Mouse (Mus musculus): ENCODE data around the gene Adipoq. TPM values are rescaled to one million over a fixed set of nuclear protein-coding genes. Genes with fewer than 3 reads are reported as not detected.
A peak's percentile ranks its signal among the peaks of the same experiment; 100 is the strongest.
"Not testable (repeated sequence)": the region's sequence is repeated elsewhere in the genome, so short reads cannot be mapped to it uniquely, and the experiment has no call there.

Adipoq gene
- total RNA-seq (2014; rRNA removed): 0.87 and 1.2 TPM in 2 replicates
- 0.09 TPM in 1 of 2 replicates, not detected in the other for polyA plus RNA-seq (2012; rRNA removed)

DNA sequence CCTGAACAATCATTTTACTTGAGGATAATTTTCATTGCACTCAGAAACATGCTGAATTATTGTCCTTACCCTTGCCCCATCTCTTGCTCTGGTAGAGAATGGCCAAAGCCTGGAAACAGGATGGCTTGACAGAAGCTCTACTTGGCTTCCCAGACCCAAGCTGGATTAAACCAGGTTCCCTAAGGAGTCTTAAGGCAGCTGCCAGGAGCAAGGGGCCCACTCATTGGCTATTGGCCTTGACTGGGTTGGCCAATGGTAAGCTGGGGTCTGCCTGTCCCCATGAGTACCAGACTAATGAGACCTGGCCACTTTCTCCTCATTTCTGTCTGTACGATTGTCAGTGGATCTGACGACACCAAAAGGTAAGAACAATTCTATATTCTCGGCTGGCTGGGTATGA lies at the start of gene Adipoq:
TSS of gene Adipoq (plus strand) at position 257 of the 400 bp plus-strand sequence.
- Histone ChIP-seq H3K4me1 (ENCODE audit: control insufficient read depth, insufficient read depth, low read length) (peaks cover 21% of the 10 kb centered on the region), H3K4me3 (ENCODE audit: insufficient read depth, low read depth, low read length) (no peak within 1 kb of the TSS), H3K36me3 (ENCODE audit: control insufficient read depth, insufficient read depth, low read length) (no peaks in the 10 kb centered on the region), H3K79me2 (ENCODE audit: control insufficient read depth, insufficient read depth, low read length) (no peaks in the 10 kb centered on the region), H3K27ac (replicated peaks; ENCODE audit: insufficient read depth, low read depth, low read length) (no peak within 1 kb of the TSS), H3K27me3 (ENCODE audit: control insufficient read depth, insufficient read depth, low read length) (no peaks in the 10 kb centered on the region), H3K9ac (ENCODE audit: low read depth, low read length) (no peak within 1 kb of the TSS)
- no peak for DNase-seq (ENCODE audit: extremely low read depth, low read depth, low spot score)
- WGBS: 95% methylated on average over 3 of the region's 3 CpGs
- TF ChIP-seq CTCF (IDR thresholded peaks at IDR 0.05; ENCODE audit: low read depth, low read length) (no peak), POLR2A (IDR thresholded peaks at IDR 0.05; ENCODE audit: extremely low read depth, insufficient read depth, low read length) (no peak)

DNA sequence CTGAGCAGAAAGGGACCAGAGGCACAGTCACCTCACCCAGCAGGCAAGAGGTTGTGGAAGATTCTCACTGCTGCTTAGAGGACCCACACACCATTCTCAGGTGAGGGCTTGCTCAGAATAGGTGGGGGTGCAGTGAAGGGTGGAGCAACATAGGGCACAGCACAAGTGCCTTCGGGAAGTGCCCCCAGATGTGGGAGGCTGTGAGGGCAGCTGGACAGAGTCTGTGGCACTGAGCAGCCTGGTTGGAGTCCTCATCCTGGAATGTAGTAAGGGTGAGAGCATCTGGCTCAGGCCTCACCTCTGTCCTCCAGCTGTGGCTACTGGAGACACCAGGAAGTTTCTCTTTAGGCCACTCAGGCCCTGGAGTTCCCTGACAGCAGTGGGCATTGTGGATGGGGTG lies 49.5 kb upstream of the Adipoq start:
- DNase-seq (ENCODE audit: extremely low read depth, low read depth, low spot score); H3K79me2 ChIP-seq (ENCODE audit: control insufficient read depth, insufficient read depth, low read length); H3K9ac ChIP-seq (ENCODE audit: low read depth, low read length); H3K4me1 ChIP-seq (ENCODE audit: control insufficient read depth, insufficient read depth, low read length); H3K27ac ChIP-seq (replicated peaks; ENCODE audit: insufficient read depth, low read depth, low read length); H3K27me3 ChIP-seq (ENCODE audit: control insufficient read depth, insufficient read depth, low read length); H3K36me3 ChIP-seq (ENCODE audit: control insufficient read depth, insufficient read depth, low read length); H3K4me3 ChIP-seq (ENCODE audit: insufficient read depth, low read depth, low read length): not testable (repeated sequence)
- 89% methylated on average over 1 of the region's 1 CpGs for WGBS

GRCm38 (mm10) chr16:23097290-23098104 lies 48.8 kb upstream of the Adipoq start:
- not testable (repeated sequence) for H3K36me3 ChIP-seq (ENCODE audit: control insufficient read depth, insufficient read depth, low read length); H3K4me3 ChIP-seq (ENCODE audit: insufficient read depth, low read depth, low read length); H3K27ac ChIP-seq (replicated peaks; ENCODE audit: insufficient read depth, low read depth, low read length); H3K9ac ChIP-seq (ENCODE audit: low read depth, low read length); H3K27me3 ChIP-seq (ENCODE audit: control insufficient read depth, insufficient read depth, low read length); DNase-seq (ENCODE audit: extremely low read depth, low read depth, low spot score); H3K79me2 ChIP-seq (ENCODE audit: control insufficient read depth, insufficient read depth, low read length); H3K4me1 ChIP-seq (ENCODE audit: control insufficient read depth, insufficient read depth, low read length)
- 93% methylated on average over 8 of the region's 8 CpGs for WGBS

DNA sequence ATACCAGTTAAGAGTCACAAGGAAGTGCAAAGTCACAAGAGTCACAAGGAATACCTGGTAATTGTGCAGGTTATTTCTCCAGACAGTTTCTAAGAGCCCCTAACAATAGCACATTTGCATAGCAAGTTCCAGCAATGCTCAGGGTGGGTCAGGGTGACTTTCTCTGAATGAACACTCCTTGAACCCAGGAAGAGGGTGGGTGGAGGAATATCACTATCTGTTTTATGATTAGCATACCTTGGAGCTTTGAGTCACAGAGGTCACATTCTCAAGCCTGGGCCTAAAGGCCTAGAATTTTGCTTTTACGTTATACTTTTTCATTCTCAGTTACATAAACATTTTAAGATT lies 48.3 kb upstream of the Adipoq start:
- H3K36me3 ChIP-seq (ENCODE audit: control insufficient read depth, insufficient read depth, low read length); H3K27ac ChIP-seq (replicated peaks; ENCODE audit: insufficient read depth, low read depth, low read length); DNase-seq (ENCODE audit: extremely low read depth, low read depth, low spot score); H3K9ac ChIP-seq (ENCODE audit: low read depth, low read length); H3K79me2 ChIP-seq (ENCODE audit: control insufficient read depth, insufficient read depth, low read length); H3K4me1 ChIP-seq (ENCODE audit: control insufficient read depth, insufficient read depth, low read length); H3K27me3 ChIP-seq (ENCODE audit: control insufficient read depth, insufficient read depth, low read length); H3K4me3 ChIP-seq (ENCODE audit: insufficient read depth, low read depth, low read length): not testable (repeated sequence)
- 100% methylated on average over 1 of the region's 1 CpGs for WGBS

GRCm38 (mm10) chr16:23099632-23100031 lies 46.7 kb upstream of the Adipoq start:
- Histone ChIP-seq H3K27me3 (ENCODE audit: control insufficient read depth, insufficient read depth, low read length) (no peaks in the 10 kb centered on the region), H3K36me3 (ENCODE audit: control insufficient read depth, insufficient read depth, low read length) (no peaks in the 10 kb centered on the region), H3K27ac (replicated peaks; ENCODE audit: insufficient read depth, low read depth, low read length) (no peak overlapping the region), H3K79me2 (ENCODE audit: control insufficient read depth, insufficient read depth, low read length) (no peaks in the 10 kb centered on the region), H3K4me3 (ENCODE audit: insufficient read depth, low read depth, low read length) (no peak overlapping the region), H3K4me1 (ENCODE audit: control insufficient read depth, insufficient read depth, low read length) (no peaks in the 10 kb centered on the region), H3K9ac (ENCODE audit: low read depth, low read length) (no peak overlapping the region)
- 54% methylated on average over 12 of the region's 12 CpGs for WGBS
- TF ChIP-seq CTCF (IDR thresholded peaks at IDR 0.05; ENCODE audit: low read depth, low read length) (no peak), POLR2A (IDR thresholded peaks at IDR 0.05; ENCODE audit: extremely low read depth, insufficient read depth, low read length) (no peak)
- DNase-seq (ENCODE audit: extremely low read depth, low read depth, low spot score): no peak

DNA sequence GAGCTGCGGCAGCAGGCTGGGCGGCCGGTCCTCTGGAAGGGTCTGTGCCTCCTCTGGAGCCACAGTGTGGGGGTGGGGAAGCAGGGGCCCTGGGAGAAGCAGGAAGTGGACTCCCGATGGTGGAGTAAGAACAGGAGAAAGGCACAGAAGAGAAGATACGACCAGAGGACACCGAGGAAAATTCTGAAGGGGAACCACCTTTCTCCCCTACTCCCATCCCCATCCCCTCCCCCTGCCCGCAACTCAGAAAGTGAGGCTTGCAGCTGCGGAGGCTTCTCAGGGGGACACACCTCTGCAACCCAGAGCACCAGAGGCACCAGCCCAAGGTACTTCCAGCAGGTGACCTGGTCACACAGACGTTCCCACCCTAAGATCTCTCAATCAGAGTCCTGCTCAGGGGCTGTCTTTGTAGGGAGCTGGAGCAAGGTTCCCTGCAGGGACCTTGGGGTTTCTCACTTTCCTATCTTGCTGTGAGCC lies 46.2 kb upstream of the Adipoq start:
- H3K4me3 ChIP-seq (ENCODE audit: insufficient read depth, low read depth, low read length): peak overlapping the region; percentile 32; the same call in 1 of the 2 replicates
- no peak overlapping the region for H3K9ac ChIP-seq (ENCODE audit: low read depth, low read length)
- no peaks in the 10 kb centered on the region for H3K4me1 ChIP-seq (ENCODE audit: control insufficient read depth, insufficient read depth, low read length)
- H3K36me3 ChIP-seq (ENCODE audit: control insufficient read depth, insufficient read depth, low read length): no peaks in the 10 kb centered on the region
- H3K27me3 ChIP-seq (ENCODE audit: control insufficient read depth, insufficient read depth, low read length): no peaks in the 10 kb centered on the region
- no peaks in the 10 kb centered on the region for H3K79me2 ChIP-seq (ENCODE audit: control insufficient read depth, insufficient read depth, low read length)
- WGBS: 45% methylated on average over 9 of the region's 9 CpGs
- no peak overlapping the region for H3K27ac ChIP-seq (replicated peaks; ENCODE audit: insufficient read depth, low read depth, low read length)
- no peak for DNase-seq (ENCODE audit: extremely low read depth, low read depth, low spot score)
- TF ChIP-seq POLR2A (IDR thresholded peaks at IDR 0.05; ENCODE audit: extremely low read depth, insufficient read depth, low read length) (no peak), CTCF (IDR thresholded peaks at IDR 0.05; ENCODE audit: low read depth, low read length) (no peak)
